Mouse (Mus musculus) kidney, postnatal 14 days (tissue): ENCODE results near the gene Osbpl9.
A peak's percentile ranks its signal among the peaks of the same experiment; 100 is the strongest.

Experiments
- DNase-seq: peaks from one replicate; pipeline ENCODE4 v3.0.0; 2022; ENCODE audit warnings: mixed read lengths

Osbpl9 gene

GRCm38 (mm10) chr4:109204416-109204815 is 2.3 kb upstream of the Osbpl9 start:
- peak; percentile 24 for DNase-seq

GRCm38 (mm10) chr4:109203931-109204330 is 1.9 kb upstream of the Osbpl9 start:
- DNase-seq, result no peak

- no peak for DNase-seq
Observed at GRCm38 (mm10) chr4:109199069-109199468, 3.0 kb downstream of the Osbpl9 start.

GRCm38 (mm10) chr4:109195900-109196629 is 6.0 kb downstream of the Osbpl9 start:
- DNase-seq, result no peak

- DNase-seq, result no peak
Observed at GRCm38 (mm10) chr4:109193886-109194285, 8.2 kb downstream of the Osbpl9 start.

GRCm38 (mm10) chr4:109191598-109191997 is 10.5 kb downstream of the Osbpl9 start:
- no peak for DNase-seq

GRCm38 (mm10) chr4:109185616-109186405 is 16.3 kb downstream of the Osbpl9 start:
- no peak for DNase-seq

- DNase-seq, result no peak
Observed at GRCm38 (mm10) chr4:109175677-109176076, 26.4 kb downstream of the Osbpl9 start.

- DNase-seq, result no peak
Observed at GRCm38 (mm10) chr4:109173775-109174440, 28.2 kb downstream of the Osbpl9 start.

- DNase-seq, result no peak
Observed at GRCm38 (mm10) chr4:109173369-109173768, 28.7 kb downstream of the Osbpl9 start.

- peak; percentile 89 for DNase-seq
Observed at GRCm38 (mm10) chr4:109165521-109166173, 36.4 kb downstream of the Osbpl9 start.

GRCm38 (mm10) chr4:109156481-109157261 is 45.4 kb downstream of the Osbpl9 start:
- peak; percentile 17 for DNase-seq

GRCm38 (mm10) chr4:109156073-109156472 is 46.0 kb downstream of the Osbpl9 start:
- DNase-seq, result no peak

GRCm38 (mm10) chr4:109150214-109150613 is 51.9 kb downstream of the Osbpl9 start:
- DNase-seq, result peak; percentile 28

- DNase-seq, result no peak
Observed at GRCm38 (mm10) chr4:109149411-109149810, 52.7 kb downstream of the Osbpl9 start.

- peak; percentile 72 for DNase-seq
Observed at GRCm38 (mm10) chr4:109147278-109148038, 54.6 kb downstream of the Osbpl9 start.

GRCm38 (mm10) chr4:109143091-109143490 is 59.0 kb downstream of the Osbpl9 start:
- no peak for DNase-seq

GRCm38 (mm10) chr4:109138551-109138950 is 63.5 kb downstream of the Osbpl9 start:
- peak; percentile 56 for DNase-seq

GRCm38 (mm10) chr4:109136475-109137125 is 65.5 kb downstream of the Osbpl9 start:
- no peak for DNase-seq

GRCm38 (mm10) chr4:109134955-109135354 is 67.1 kb downstream of the Osbpl9 start:
- DNase-seq, result no peak
